Mouse (Mus musculus): ENCODE results near the gene Clec2l. TPM values are rescaled to one million over a fixed set of nuclear protein-coding genes. Genes with fewer than 3 reads are reported as not detected.

Gene Clec2l
- polyA plus RNA-seq, 1 experiment from 2014 or later, result 0.11 TPM

DNA sequence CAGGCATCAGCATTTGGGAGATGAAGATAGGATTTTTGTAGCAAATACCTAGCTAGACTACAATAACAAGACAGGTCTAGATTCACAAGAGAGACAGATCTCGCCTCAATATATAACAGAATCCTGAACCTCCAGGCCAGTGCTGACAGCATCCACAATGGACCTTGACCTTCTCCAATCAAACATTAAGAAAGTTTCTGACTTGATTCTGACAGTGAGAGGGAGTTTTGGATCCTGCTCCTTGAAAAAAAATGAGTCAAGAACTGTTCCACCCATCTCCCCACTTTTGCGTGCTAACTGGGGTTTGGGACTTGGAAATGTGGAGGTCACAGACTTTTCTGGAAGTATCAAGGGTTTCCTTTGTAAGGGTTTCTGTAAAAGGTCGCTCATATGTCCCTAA is 62.6 kb downstream of the Clec2l start:
- Histone ChIP-seq H3K4me3 (no peak overlapping the region), H3K4me2 (no peak overlapping the region), H3K36me3 (peaks cover 82% of the 10 kb centered on the region), H3K9me3 (replicated peaks) (no peaks in the 10 kb centered on the region), H3K4me1 (no peaks in the 10 kb centered on the region), H3K9ac (no peak overlapping the region), H3K27ac (no peak overlapping the region), H3K27me3 (replicated peaks) (no peaks in the 10 kb centered on the region)
- WGBS (ENCODE audit: insufficient replicate concordance), result 85% methylated on average over 3 of the region's 3 CpGs
- ATAC-seq, result no peak

Other genes with a start within 250 kb of the Clec2l start
- 9.2 and 10.1 TPM in 2 replicates for gene Ubn2, start 229.1 kb upstream of the Clec2l start, polyA plus RNA-seq (2016; fragmentation: Nextera tagmentation; extraction: Ambion mirVana)
- 103 and 114 TPM in 2 replicates for gene Fmc1, start 129.6 kb upstream of the Clec2l start, polyA plus RNA-seq (2016; fragmentation: Nextera tagmentation; extraction: Ambion mirVana)
- gene Luc7l2, start 111.7 kb upstream of the Clec2l start, polyA plus RNA-seq (2016; fragmentation: Nextera tagmentation; extraction: Ambion mirVana), result 27.4 and 27.5 TPM in 2 replicates
- gene Klrg2, start 25.8 kb upstream of the Clec2l start, polyA plus RNA-seq (2016; fragmentation: Nextera tagmentation; extraction: Ambion mirVana), result 0.06 and 0.10 TPM in 2 replicates
- 11.3 and 12.9 TPM in 2 replicates for gene Tbxas1, start 212.3 kb downstream of the Clec2l start, polyA plus RNA-seq (2016; fragmentation: Nextera tagmentation; extraction: Ambion mirVana)
- gene Hipk2, start 213.1 kb downstream of the Clec2l start, polyA plus RNA-seq (2016; fragmentation: Nextera tagmentation; extraction: Ambion mirVana), result 26.8 and 28.9 TPM in 2 replicates

Data from liver, embryonic 12.5 days (tissue).